Mouse (Mus musculus): Measurements from ENCODE around the gene Plcb4. TPM values are rescaled to one million over a fixed set of nuclear protein-coding genes. Genes with fewer than 3 reads are reported as not detected.

Plcb4 gene
- polyA plus RNA-seq, 1 experiment from 2014 or later: 26.5 TPM

GRCm38 (mm10) chr2:135904262-135904661 is 245.5 kb downstream of the Plcb4 start:
- ATAC-seq (no peak), DNase-seq (ENCODE audit: low read depth, low spot score) (no peak)
- ChIA-PET POLR2A (no interaction called here), CTCF (no interaction called here)
- no peak for TF ChIP-seq CTCF (IDR thresholded peaks at IDR 0.05)
- in situ Hi-C loops (cut with MboI; ENCODE audit: low pct_unique_long_range_greater_than_20kb): no loop called here
- H3K27me3 ChIP-seq: no peaks in the 10 kb centered on the region

- no peaks in the 10 kb centered on the region for H3K27me3 ChIP-seq
- CTCF ChIA-PET: no interaction called here
- in situ Hi-C loops (cut with MboI; ENCODE audit: low pct_unique_long_range_greater_than_20kb): no loop called here
- POLR2A ChIA-PET: no interaction called here
- ATAC-seq: no peak
- no peak for TF ChIP-seq CTCF (IDR thresholded peaks at IDR 0.05)
- DNase-seq (ENCODE audit: low read depth, low spot score): no peak
Measured at GRCm38 (mm10) chr2:135904791-135905190, 246.0 kb downstream of the Plcb4 start.

GRCm38 (mm10) chr2:135914343-135915261 is 255.8 kb downstream of the Plcb4 start:
- no peak for TF ChIP-seq CTCF (IDR thresholded peaks at IDR 0.05)
- in situ Hi-C loops (cut with MboI; ENCODE audit: low pct_unique_long_range_greater_than_20kb): no loop called here

GRCm38 (mm10) chr2:135915928-135916327 is 257.1 kb downstream of the Plcb4 start:
- no peaks in the 10 kb centered on the region for H3K27me3 ChIP-seq
- DNase-seq (ENCODE audit: low read depth, low spot score) (no peak), ATAC-seq (no peak)
- CTCF ChIA-PET: interaction anchor here (1.3 kb wide), 1 partner anchor 44 kb away, joined by 3 read pairs; no protein-coding TSS in a partner anchor
- no peak for TF ChIP-seq CTCF (IDR thresholded peaks at IDR 0.05)
- POLR2A ChIA-PET: no interaction called here
- in situ Hi-C loops (cut with MboI; ENCODE audit: low pct_unique_long_range_greater_than_20kb): no loop called here

More at GRCm38 (mm10) chr2:135914343-135915261, 255.8 kb downstream of the Plcb4 start:
- no peaks in the 10 kb centered on the region for H3K27me3 ChIP-seq
- ATAC-seq (peak; percentile 35), DNase-seq (ENCODE audit: low read depth, low spot score) (no peak)
- POLR2A ChIA-PET: no interaction called here
- CTCF ChIA-PET: no interaction called here

GRCm38 (mm10) chr2:135917000-135917399 is 258.2 kb downstream of the Plcb4 start:
- ChIA-PET CTCF (interaction anchor here (0.7 kb wide), 1 partner anchor 135 kb away, joined by 3 read pairs; no protein-coding TSS in a partner anchor), POLR2A (no interaction called here)
- DNase-seq (ENCODE audit: low read depth, low spot score): no peak
- no peak for ATAC-seq
- no peak for TF ChIP-seq CTCF (IDR thresholded peaks at IDR 0.05)
- in situ Hi-C loops (cut with MboI; ENCODE audit: low pct_unique_long_range_greater_than_20kb): no loop called here
- H3K27me3 ChIP-seq: no peaks in the 10 kb centered on the region

GRCm38 (mm10) chr2:135918116-135918515 is 259.3 kb downstream of the Plcb4 start:
- in situ Hi-C loops (cut with MboI; ENCODE audit: low pct_unique_long_range_greater_than_20kb): no loop called here
- no peaks in the 10 kb centered on the region for H3K27me3 ChIP-seq
- no peak for TF ChIP-seq CTCF (IDR thresholded peaks at IDR 0.05)
- ATAC-seq (no peak), DNase-seq (ENCODE audit: low read depth, low spot score) (no peak)
- POLR2A ChIA-PET: no interaction called here
- CTCF ChIA-PET: interaction anchor here (1.5 to 2.0 kb wide), 2 partner anchors 9 to 254 kb away, joined by 3 to 7 read pairs; no protein-coding TSS in a partner anchor

- H3K27me3 ChIP-seq: no peaks in the 10 kb centered on the region
- DNase-seq (ENCODE audit: low read depth, low spot score) (no peak), ATAC-seq (no peak)
- POLR2A ChIA-PET: interaction anchor here (1.0 kb wide), 1 partner anchor 261 kb away, joined by 5 read pairs; the partner anchor contains the start of gene Plcb4
- CTCF ChIA-PET: interaction anchor here (0.6 to 1.5 kb wide), 3 partner anchors 56 to 532 kb away, joined by 3 read pairs; no protein-coding TSS in a partner anchor
- TF ChIP-seq CTCF (IDR thresholded peaks at IDR 0.05): no peak
- in situ Hi-C loops (cut with MboI; ENCODE audit: low pct_unique_long_range_greater_than_20kb): loop anchor here (10.0 kb wide), 1 partner anchor 255 kb away; no protein-coding TSS in a partner anchor
Measured at GRCm38 (mm10) chr2:135919641-135920040, 260.8 kb downstream of the Plcb4 start.

GRCm38 (mm10) chr2:135926660-135927343 is 268.0 kb downstream of the Plcb4 start:
- peak; percentile 22 for DNase-seq (ENCODE audit: low read depth, low spot score)
- H3K27me3 ChIP-seq: no peaks in the 10 kb centered on the region
- in situ Hi-C loops (cut with MboI; ENCODE audit: low pct_unique_long_range_greater_than_20kb): loop anchor here (10.0 kb wide), 1 partner anchor 262 kb away; no protein-coding TSS in a partner anchor
- POLR2A ChIA-PET: interaction anchor here (0.8 kb wide), 1 partner anchor 268 kb away, joined by 3 read pairs; the partner anchor contains the start of gene Plcb4
- ATAC-seq: peak; percentile 35
- peak; percentile 73 for TF ChIP-seq CTCF (IDR thresholded peaks at IDR 0.05)
- CTCF ChIA-PET: interaction anchor here (0.7 to 4.3 kb wide), 14 partner anchors 9 to 571 kb away, joined by 3 to 23 read pairs (median 4); partner anchors contain the start of gene Plcb4

- TF ChIP-seq CTCF (IDR thresholded peaks at IDR 0.05): no peak
- CTCF ChIA-PET: interaction anchor here (1.1 to 4.3 kb wide), 4 partner anchors 17 to 542 kb away, joined by 3 to 23 read pairs (median 4); no protein-coding TSS in a partner anchor
- no peak for ATAC-seq
- no peaks in the 10 kb centered on the region for H3K27me3 ChIP-seq
- no peak for DNase-seq (ENCODE audit: low read depth, low spot score)
- in situ Hi-C loops (cut with MboI; ENCODE audit: low pct_unique_long_range_greater_than_20kb): loop anchor here (10.0 kb wide), 1 partner anchor 264 kb away; no protein-coding TSS in a partner anchor
- POLR2A ChIA-PET: interaction anchor here (0.7 kb wide), 1 partner anchor 11 kb away, joined by 3 read pairs; no protein-coding TSS in a partner anchor
Measured at GRCm38 (mm10) chr2:135929021-135929720, 270.4 kb downstream of the Plcb4 start.
